Mouse (Mus musculus) retina, postnatal 1 day (tissue): Measurements from ENCODE around the gene Akp3.

Experiments
- DNase-seq: peaks from one replicate; pipeline ENCODE4 v3.0.0-alpha.2; 2012

The Akp3 gene

DNA sequence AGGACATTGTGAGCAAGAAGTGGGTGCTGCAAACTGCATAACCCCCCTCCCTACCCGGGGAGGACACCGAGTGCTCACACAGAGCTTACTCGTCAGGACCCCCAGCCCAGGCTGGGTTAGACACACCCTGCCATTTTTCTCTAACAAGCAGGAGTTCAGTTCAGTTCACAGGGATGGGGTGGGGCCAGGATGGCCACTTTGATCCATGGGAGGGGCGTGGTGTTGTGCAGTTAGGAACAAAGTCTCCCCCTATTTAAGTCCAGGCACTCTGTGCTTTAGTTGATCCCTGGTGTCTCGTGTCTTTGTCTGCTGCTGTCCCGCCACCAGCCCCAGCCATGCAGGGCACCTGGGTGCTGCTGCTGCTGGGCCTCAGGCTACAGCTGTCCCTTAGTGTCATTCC lies at the start of gene Akp3:
Gene Akp3, plus strand, starts transcription at position 301 of the 400 bp plus-strand sequence.
- DNase-seq: no peak

DNA sequence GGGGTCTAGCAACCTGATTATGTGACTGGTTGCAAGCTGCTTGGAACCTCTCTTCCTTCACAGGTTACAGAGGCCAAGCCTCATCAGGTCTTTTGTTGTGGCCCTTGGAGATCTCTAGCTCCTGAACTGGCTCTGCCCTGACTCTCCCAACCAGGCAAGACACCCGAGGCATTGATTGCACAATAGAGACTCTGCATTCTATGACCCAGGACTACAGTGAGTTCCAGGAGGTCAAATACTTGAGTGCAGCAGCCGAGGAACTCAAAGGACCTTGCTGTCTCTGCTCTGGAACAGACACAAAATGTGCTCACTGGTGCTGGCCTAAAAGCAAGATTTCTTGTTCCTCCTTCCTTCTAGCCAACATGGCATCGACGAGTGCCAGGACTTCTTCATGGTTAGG lies 38.6 kb upstream of the Akp3 start:
- no peak for DNase-seq

DNA sequence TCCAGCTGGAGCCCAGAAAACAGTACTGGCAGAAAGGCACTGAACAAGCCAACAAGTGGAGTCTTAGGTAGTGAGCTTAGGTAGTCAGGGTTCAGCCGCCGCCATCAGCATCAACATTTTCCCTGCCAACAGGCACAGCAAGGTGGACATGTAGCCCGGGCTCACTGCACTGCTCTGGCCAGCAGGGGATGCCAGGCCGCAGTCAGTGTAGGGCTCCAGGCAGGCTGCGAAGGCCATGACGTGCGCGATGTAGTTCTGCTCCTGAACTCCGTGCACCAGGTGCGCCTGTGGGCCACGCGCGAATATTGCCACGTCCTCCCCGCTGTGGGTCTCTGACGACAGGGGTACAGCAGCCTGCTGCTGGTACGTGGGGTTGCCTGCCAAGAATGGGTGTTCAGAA lies 37.8 kb upstream of the Akp3 start:
- no peak for DNase-seq

DNA sequence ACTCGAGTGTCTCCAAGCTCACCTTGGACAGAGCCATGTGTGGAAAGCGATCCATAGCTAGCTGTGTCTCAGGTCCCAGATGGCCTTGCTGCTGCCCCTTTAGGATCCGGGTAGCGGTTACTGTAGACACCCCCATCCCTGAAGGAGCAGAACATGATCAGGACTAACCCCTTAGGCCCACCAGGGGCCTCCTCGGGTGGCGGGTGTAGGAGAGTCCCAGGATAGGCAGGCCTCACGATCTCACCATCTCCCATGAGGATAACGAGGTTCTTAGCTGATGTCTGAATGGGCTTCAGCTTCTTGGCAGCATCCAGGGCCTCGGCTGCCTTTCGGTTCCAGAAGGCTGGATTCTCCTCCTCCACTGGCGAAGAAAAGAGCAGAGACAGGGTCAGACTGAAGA lies 35.5 kb upstream of the Akp3 start:
- no peak for DNase-seq

DNA sequence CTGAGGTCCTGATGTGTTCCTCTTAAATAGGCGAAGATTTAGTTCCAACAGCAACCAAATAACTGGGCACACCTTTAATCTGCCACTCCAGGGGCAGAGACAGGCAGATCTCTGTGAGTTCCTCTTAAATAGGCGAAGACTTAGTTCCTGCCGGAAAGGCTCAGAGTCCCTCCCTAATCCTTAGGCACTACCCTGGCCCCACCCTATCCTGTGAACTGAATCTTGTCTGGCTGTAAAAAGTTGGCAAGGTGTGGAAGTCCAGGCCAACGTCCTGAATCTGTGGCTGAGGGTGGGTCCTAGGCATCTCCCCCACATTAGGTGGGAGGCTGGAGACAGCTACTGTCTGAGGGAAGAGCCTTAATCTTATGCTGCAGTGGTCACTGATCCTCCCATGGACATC lies 34.9 kb upstream of the Akp3 start, which contains the start of gene Alppl2:
Gene Alppl2, minus strand, starts transcription at position 101 of the 400 bp plus-strand sequence.
- DNase-seq: no peak

DNA sequence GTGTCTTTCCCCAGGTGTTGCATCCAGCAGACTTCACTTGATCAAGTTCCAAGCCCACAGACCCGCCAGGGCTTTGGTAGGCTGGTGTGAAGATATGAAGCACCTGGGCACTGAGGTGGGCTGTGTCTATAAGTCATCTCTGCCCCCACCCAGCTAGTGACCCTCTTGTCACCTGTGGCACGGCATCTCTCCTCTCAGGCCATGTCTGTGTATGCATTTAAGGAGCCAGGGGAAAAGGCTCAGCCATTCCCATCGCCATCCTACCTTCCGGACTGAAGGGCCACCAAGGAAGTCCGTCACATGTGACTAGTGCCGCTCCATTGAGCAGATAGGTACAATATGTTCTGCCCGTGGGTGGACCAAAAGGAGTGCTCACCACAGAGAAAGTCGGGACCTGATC lies 29.1 kb upstream of the Akp3 start:
- DNase-seq: no peak

DNA sequence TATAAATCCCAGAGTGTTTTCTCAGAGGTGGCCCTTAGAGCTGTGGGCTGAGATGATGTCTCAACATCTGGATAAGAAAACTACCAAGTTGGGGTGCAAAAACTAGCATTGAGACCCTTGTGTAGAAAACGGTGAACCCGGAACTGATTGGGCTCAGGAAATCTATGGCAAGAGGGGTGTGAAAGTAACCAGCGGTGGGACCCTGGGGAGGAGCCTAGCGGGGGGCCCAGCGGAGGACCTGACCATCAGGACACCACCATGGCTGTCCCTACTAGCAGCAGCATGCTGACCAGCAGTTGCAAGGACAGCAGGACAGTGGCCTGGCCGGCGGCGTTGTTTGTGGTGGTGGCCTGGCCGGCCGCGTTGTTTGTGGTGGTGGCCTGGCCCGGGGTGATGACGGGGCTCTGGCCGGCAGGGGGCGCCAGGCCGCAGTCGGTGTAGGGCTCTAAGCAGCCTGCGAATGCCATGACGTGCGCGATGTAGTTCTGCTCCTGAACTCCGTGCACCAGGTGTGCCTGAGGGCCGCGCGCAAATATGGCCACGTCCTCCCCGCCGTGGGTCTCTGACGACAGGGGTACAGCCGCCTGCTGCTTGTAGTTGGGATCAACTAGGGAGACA lies 26.3 kb upstream of the Akp3 start:
- peak; percentile 73 for DNase-seq

DNA sequence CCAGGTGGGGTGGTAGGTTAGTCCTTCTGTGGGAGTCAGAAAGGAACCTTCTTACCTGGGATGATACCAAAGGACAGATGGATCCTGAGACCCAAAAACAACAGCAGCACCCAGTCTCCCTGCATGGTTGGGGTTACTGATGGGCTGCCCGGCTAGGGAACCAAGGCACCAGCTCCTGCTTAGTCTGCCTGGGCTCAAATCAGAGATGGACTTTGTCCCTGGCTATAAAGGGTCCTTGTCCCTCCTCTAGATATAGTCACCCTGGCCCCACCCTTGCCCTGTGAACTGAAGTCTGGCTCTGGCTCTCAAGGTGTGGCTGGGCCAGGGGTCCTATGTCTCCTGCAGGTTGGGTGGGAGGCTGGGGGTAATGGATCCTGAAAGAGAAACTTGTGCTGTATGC lies 23.4 kb upstream of the Akp3 start, which contains the start of gene Alpi:
Gene Alpi, minus strand, starts transcription at position 196 of the 400 bp plus-strand sequence.
- DNase-seq: no peak

DNA sequence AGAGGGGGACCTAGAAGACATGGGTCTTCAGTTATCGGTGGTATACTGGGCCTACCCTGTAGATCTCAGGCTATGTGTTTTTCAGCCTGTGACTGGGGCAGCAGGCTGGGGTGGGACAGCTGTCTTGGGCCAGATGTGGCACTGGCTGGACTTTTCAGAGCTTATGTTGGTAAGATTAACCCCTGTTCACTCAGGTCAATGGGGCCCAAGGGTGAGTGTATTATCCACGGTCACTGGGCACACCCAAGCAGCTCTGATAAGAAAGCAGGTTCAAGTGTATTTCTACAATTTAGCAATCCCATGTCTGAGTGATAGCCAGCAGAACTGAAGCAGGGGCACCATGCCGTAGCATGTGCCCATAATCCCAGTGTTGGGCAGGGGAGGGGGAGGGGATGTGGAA lies 22.7 kb upstream of the Akp3 start:
- DNase-seq: no peak

DNA sequence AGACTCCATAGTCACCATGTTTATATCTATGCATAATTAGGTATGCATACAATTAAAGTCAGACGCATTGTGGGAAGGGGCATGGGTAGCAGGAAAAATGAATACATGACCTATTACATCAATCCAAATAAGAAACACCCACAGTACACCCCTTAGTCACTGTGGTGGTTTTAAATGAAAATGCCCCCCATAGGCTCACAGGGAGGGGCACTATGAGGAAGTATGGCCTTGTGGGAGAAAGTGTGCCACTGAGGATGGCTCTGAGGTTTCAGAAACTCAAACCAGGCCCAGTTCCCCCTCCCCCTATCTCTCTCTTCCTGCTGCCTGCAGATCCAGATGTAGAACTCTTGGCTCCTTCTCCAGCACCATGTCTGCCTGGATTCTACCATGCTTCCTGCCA lies 20.8 kb upstream of the Akp3 start:
- DNase-seq: no peak

DNA sequence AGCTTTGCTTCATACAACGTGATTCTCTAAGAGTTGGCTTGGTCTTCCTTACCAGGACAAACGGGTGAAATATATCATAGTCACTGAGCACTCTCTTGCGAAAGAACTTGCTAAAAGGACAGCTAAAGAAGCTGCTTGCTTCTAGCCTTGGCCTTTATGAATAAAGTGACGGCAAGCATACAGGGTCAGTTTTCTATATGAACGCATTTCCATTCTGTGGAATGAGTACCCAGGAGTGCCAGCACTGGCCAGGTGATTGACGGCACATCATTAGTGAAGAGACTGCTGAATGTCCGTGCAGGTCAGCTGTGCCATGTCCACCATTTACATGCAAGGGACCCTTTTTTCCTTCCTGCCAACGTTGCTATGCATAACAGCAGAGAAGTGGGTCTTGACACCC lies 18.2 kb upstream of the Akp3 start:
- no peak for DNase-seq

DNA sequence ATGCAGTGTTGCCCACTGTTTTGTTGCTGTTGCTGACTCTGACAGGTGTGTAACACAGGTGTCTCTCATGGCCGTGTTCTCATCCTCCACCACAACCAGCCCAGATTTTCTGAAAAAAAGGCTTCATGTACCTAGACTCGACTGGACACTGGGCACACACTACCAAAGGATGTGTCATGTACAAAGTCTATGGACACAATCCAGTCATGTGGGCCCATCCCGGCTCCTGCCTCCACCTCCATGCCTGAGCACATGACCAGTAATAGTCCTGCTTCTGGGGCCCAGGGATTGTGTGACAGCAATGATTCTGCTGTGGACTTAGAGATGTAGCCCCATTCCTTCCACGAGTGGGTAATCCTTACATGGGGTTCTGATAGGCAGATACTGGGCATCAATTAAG lies 16.2 kb upstream of the Akp3 start:
- no peak for DNase-seq

DNA sequence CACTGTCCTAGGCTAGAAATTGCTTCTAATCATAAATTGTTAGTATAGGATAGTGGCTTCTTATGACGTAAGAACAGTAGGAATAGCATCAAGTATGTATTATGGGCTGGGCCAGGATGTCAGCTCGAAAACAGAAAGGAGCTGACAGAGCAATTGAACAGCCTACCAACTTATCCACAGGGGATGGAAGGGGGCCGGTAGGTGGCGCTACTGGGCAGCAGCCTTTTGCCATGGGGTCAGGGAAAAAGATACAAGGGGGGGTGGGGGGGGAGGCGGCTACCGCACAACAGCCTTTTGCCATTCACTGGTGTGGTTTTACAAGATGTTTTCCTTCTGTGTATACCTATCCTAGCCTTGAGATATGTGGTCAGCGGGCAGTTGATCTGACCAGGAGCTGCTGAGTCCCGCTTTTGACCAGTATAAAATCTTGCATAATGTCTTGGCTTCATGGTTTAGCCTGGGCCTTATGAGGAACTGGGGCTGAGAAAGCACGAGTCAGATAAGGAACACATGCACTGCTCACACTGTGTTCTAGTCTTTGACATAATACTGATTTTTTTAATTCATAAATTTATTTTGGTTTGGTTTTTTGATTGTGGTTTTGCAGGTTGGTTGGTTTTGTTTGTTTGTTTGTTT lies 12.9 kb upstream of the Akp3 start:
- DNase-seq: peak; percentile 58

DNA sequence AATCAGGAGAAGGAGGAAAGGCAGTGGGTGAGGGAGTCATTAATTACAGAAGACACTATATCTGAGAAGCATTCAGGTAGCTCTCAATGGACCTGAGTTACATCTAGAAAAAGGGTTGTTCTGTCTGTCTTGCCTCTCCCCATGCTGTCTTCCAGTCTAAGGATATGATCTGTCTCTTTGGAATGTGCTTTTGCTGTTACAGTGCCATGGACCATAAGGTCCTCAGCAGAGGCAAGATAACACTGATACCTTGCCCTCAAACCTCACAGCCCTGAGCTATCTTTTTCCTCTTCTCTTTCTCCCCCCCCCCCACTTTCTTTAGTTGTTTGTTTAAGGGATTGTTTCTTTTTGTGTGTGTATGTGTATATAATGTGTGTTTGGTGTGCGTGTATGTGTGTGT lies 10.0 kb upstream of the Akp3 start:
- no peak for DNase-seq

DNA sequence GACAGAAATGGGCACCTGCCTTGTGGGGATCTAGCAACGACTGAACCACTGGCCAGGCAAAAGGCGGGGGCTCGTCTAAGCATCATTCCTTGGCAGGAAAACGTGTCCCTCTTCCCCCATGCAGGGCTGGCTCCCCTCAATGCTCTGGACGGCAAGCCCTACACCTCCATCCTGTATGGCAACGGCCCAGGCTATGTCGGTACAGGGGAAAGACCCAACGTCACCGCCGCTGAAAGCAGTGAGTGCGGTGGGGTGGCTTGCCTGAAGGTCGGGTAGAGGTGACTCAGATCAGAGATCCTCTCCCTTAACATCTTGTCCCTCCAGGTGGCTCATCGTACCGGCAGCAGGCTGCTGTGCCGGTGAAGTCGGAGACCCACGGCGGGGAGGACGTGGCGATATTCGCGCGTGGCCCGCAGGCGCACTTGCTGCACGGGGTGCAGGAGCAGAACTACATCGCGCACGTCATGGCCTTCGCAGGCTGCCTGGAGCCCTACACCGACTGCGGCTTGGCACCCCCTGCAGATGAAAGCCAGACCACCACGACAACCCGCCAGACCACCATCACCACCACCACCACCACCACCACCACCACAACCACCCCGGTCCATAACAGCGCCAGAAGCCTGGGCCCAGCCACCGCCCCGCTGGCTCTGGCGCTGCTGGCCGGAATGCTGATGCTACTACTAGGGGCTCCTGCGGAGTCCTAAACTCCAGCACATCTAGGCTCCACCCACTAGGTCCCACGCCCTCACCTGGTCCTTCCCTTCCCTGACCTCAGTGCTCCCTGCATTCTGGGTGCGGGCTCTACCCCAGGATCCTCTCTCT lies 2.6 kb downstream of the Akp3 start:
- peak; percentile 19 for DNase-seq

DNA sequence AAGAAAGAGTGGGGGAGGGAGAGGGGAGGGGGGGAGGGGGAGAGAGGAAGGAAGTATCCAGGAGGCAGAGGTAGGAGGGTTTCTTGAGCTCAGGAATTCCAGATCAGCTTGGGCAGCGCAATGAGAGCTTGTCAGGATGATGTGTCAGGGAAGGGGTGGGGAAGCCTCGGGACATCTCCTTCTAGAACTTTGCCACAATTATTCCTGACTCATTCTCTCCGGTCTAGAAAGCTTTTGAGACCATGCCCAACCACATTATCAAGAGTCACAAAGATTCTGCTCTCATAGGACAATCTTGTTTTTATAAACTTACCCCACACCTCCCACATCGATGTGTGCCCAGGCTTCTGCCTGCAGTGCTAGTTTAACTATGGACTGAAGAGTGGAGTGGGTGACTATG lies 7.0 kb downstream of the Akp3 start:
- no peak for DNase-seq

DNA sequence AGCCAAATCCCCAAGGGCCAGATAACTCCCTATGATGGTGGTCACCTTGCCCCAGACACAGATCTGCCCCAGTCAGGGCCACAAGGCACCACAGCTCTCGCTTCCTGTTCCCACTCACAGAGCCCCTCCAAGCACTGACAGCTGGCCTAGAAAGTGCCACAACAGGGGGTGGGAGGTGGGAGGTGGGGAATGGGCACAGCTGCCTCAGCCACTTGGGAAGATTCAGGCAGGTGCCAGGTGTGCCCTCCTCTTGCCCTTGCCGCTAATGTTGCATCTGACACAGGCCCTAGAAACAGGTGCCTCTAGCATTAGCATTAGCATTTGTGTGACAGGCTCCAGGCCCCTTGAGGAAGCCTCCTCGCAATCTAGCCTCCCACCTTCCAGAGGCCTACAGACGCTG lies 16.8 kb downstream of the Akp3 start:
- no peak for DNase-seq

DNA sequence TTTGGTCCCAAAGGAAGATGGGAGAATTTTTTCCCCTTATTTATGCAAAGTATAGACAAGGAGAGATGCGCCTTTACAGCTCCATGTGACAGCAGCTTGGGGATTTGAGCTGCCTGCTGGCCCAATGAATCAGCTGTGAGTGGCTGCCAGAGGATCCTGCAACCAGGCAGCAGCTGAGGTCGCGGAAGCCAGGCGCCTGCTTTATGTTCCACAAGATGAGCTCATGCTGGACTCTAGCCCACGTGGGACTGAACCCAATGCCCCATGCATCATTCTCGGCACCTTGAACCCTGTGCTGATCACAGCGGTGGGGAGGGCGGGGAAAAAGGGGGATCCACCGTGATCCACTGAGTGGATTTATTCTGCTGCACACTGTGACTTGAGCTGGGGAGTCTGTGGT lies 17.7 kb downstream of the Akp3 start:
- peak; percentile 19 for DNase-seq

DNA sequence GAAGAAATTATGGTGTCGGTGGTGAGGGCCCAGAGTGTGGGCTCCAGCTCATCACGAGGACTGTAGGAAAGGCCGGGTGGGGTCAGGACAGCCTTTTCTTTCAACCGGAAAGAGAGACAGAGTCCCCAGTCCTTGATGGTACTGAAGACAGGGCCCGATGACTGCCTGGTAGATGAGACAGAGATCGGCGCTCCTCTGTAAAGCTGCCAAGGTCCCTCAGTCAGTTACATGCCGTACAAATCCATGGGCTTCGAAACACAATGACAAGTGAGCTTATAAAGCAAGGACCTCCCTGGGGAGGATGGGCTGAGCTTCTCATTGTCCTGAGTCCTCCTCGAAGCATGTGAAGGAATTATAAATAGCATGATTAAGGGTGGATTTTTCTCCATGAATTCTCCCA lies 18.4 kb downstream of the Akp3 start:
- DNase-seq: peak; percentile 6

DNA sequence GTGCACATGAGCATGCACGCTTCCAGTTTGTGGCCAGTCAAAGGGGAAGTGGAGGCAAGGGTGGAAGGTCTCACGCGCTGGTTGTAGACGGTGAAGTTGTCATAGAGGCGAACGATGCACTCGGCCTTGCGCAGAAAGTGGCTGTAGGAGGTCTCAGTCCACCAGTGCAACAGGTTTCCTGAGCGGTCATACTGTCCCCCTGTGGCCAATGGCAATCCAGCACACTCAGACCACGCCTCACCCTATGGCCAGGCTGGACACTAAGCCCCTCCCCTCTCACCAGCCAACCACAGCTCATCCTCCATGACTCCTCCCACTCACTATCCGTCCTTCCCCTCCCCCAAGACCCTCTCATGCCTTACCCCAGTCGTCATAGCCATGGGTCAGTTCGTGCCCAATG lies 24.6 kb downstream of the Akp3 start:
- peak; percentile 57 for DNase-seq

DNA sequence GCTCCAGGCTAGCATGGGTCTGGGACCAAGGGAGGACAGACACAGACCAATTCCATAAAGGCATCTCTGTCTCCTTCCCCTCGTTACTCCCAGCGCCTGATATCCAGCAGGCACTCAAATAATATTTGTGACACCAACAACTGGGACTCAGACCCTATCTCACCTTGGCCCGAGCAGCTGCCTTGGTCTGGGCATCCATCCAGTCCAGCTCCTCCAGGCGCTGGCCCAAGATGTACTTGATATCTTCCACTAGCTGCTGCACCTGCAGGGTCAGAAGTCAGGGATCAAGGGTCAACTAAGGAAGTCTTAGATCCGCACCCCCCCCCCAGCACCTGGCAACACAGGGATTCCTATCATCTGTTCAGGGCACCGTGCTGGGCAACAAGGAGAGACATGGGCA lies 26.5 kb downstream of the Akp3 start:
- DNase-seq: no peak

DNA sequence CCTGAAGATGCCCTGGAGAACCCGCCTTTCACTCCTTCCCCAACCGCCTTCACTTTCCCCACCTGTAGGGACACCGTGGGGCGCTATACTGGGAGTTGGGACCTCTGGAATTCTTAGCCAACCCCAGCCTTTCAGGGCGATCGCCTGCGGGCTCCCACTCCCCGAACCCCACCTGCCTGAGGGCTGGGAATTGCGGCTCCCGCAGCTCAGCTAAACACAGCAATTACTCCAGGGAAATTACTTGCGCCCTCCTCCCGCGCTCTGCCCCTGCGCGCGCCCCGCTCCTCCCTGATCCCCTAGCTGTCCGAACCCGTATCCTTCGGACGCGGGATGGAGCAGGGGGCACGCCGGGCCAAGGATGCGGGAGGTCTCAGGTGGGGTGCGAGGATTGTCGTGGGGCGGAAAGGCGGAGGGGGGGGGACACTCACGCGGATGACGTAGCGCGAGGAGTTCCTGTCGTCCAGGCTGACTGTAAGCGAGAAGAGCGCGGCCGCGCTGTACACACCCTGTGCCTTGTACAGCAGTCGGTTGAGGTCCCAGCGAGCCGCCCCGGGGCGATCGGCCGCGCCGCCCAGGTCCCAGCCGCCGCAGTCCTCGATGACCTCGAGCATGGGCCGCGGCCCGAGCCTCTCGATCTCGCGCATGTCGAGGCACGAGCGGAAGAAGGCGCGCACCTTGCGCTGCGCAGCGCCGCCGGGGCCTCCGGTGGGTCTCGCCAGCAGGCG lies 29.2 kb downstream of the Akp3 start:
- peak; percentile 39 for DNase-seq

DNA sequence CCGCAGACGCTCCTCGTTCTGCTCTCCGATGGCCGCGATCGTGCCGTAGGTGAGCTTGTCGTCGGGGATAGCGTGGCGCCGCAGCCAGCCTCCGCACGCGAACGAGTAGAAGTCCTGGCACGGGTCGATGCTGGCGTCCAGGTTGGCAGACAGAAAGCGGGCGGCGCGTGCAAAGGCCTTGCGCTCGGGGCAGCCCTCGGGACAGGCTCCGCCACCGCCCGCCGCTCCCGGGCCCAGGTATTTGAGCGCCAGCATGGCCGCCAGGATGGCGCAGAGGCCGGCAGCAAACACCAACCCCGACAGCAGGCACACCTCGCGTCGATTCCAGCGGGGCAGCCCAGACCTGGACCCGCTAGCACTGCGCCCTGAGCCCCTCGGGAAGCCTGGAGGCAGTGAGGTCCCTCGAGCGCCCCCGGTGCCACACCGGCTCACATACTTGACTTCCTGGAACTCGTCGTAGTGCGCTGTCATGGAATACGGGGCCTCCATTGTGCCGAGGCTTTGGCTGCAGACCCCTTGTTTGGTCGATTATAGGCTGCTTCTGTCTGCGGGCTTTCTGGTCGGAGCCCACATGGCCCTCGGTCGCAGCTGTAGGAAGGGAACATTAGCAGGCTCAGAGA lies 29.8 kb downstream of the Akp3 start:
- DNase-seq: no peak
